Mouse (Mus musculus) limb, embryonic 14.5 days (tissue): ENCODE data around the gene H1foo. TPM values are rescaled to one million over a fixed set of nuclear protein-coding genes. Genes with fewer than 3 reads are reported as not detected.

Source experiments
- ATAC-seq: fragments of 200-750 bp; cut with Nextera tagmentation; 2 replicates; pipeline ENCODE4 v1.8.0; 2017; ENCODE audit warnings: low read depth, moderate number of reproducible peaks, moderate TSS enrichment; ENCODE audit not compliant: low FRiP score
- DNase-seq: peaks from one replicate; pipeline ENCODE4 v3.0.0-alpha.2; 2015; ENCODE audit warnings: low spot score
- H3K27ac ChIP-seq: fragments of 300-500 bp; sonication (generic); replicated peaks from 2 replicates; pipeline ENCODE4 v1.5.1; 2014; ENCODE audit warnings: low read depth, mild to moderate bottlenecking, low read length, moderate library complexity, mixed read lengths
- H3K27me3 ChIP-seq: fragments of 300-500 bp; sonication (generic); 2 replicates; pipeline ENCODE4 v1.6.1; 2014; ENCODE audit warnings: low read length, mixed read lengths; ENCODE audit not compliant: control insufficient read depth, insufficient read depth
- H3K36me3 ChIP-seq: fragments of 300-500 bp; sonication (generic); 2 replicates; pipeline ENCODE4 v1.6.1; 2014; ENCODE audit warnings: mild to moderate bottlenecking, low read length, moderate library complexity, mixed read lengths; ENCODE audit not compliant: control insufficient read depth, insufficient read depth
- H3K4me1 ChIP-seq: fragments of 300-500 bp; sonication (generic); 2 replicates; pipeline ENCODE4 v1.6.1; 2014; ENCODE audit warnings: antibody characterized with exemption, low read length, mixed read lengths; ENCODE audit not compliant: control insufficient read depth, insufficient read depth
- H3K4me2 ChIP-seq: fragments of 300-500 bp; sonication (generic); replicated peaks from 2 replicates; pipeline ENCODE4 v1.6.1; 2014; ENCODE audit warnings: low read depth, mild to moderate bottlenecking, low read length, moderate library complexity; ENCODE audit not compliant: severe bottlenecking
- H3K4me3 ChIP-seq: fragments of 300-500 bp; sonication (generic); replicated peaks from 2 replicates; pipeline ENCODE4 v1.5.1; 2014; ENCODE audit warnings: low read length
- H3K9ac ChIP-seq: fragments of 300-500 bp; sonication (generic); 2 replicates; pipeline ENCODE4 v1.6.1; 2014; ENCODE audit warnings: mild to moderate bottlenecking, low read depth, low read length, moderate library complexity; ENCODE audit not compliant: severe bottlenecking
- H3K9me3 ChIP-seq: fragments of 300-500 bp; sonication (generic); 2 replicates; pipeline ENCODE4 v1.6.1; 2016; ENCODE audit warnings: low read length; ENCODE audit not compliant: control insufficient read depth
- POLR2A ChIP-seq: fragments of 200-500 bp; IDR thresholded peaks from 2 replicates; pipeline ENCODE4 v1.8.0; 2012; ENCODE audit warnings: inconsistent platforms, mild to moderate bottlenecking, moderate library complexity, borderline replicate concordance; ENCODE audit not compliant: insufficient read depth, insufficient read length; ENCODE audit errors: extremely low read depth
- WGBS: fragments of 180-500 bp; shearing (Covaris S2); extraction: QIAGEN DNeasy Blood & Tissue Kit; methylation state at CpG from one replicate; pipeline ENCODE4 v1.1.7; 2014; 5-methylcytosine and 5-hydroxymethylcytosine counted together
- polyA plus RNA-seq, 2 experiments: library from polyadenylated mRNA; depleted of rRNA in 1 of 2; stranded (reverse) in 1 of 2; unstranded in 1 of 2; fragments of >200 nt; fragmentation: Nextera tagmentation in 1 of 2; extraction: Ambion mirVana in 1 of 2; gene quantifications; 2 replicates each; pipeline versions ENCODE4 v1.2.1 to v1.2.3; 2012 to 2014

Gene H1foo
- polyA plus RNA-seq, 2 experiments: not detected

GRCm38 (mm10) chr6:115932391-115932790 is 12.3 kb upstream of the H1foo start:
- Histone ChIP-seq H3K4me2 (no peak overlapping the region), H3K4me3 (no peak overlapping the region), H3K9ac (no peak overlapping the region), H3K9me3 (no peaks in the 10 kb centered on the region), H3K4me1 (no peaks in the 10 kb centered on the region), H3K36me3 (no peaks in the 10 kb centered on the region), H3K27ac (no peak overlapping the region), H3K27me3 (no peaks in the 10 kb centered on the region)
- no peak for TF ChIP-seq POLR2A
- 88% methylated on average over 3 of the region's 3 CpGs for WGBS
- ATAC-seq (no peak), DNase-seq (no peak)

GRCm38 (mm10) chr6:115935544-115935943 is 9.2 kb upstream of the H1foo start:
- Histone ChIP-seq H3K9ac (no peak overlapping the region), H3K4me1 (no peaks in the 10 kb centered on the region), H3K27me3 (no peaks in the 10 kb centered on the region), H3K27ac (no peak overlapping the region), H3K9me3 (no peaks in the 10 kb centered on the region), H3K4me2 (no peak overlapping the region), H3K4me3 (no peak overlapping the region), H3K36me3 (no peaks in the 10 kb centered on the region)
- no peak for ATAC-seq
- DNase-seq: no peak
- TF ChIP-seq POLR2A: no peak
- 84% methylated on average over 8 of the region's 8 CpGs for WGBS

GRCm38 (mm10) chr6:115938011-115938410 is 6.7 kb upstream of the H1foo start:
- Histone ChIP-seq H3K27ac (no peak overlapping the region), H3K4me2 (no peak overlapping the region), H3K27me3 (no peaks in the 10 kb centered on the region), H3K9ac (no peak overlapping the region), H3K4me1 (no peaks in the 10 kb centered on the region), H3K4me3 (no peak overlapping the region), H3K9me3 (no peaks in the 10 kb centered on the region), H3K36me3 (no peaks in the 10 kb centered on the region)
- 97% methylated on average over 2 of the region's 2 CpGs for WGBS
- no peak for TF ChIP-seq POLR2A
- ATAC-seq (no peak), DNase-seq (no peak)

GRCm38 (mm10) chr6:115938798-115939197 is 5.9 kb upstream of the H1foo start:
- Histone ChIP-seq H3K4me3 (no peak overlapping the region), H3K36me3 (no peaks in the 10 kb centered on the region), H3K4me1 (no peaks in the 10 kb centered on the region), H3K27me3 (no peaks in the 10 kb centered on the region), H3K27ac (no peak overlapping the region), H3K9me3 (no peaks in the 10 kb centered on the region), H3K4me2 (no peak overlapping the region), H3K9ac (no peak overlapping the region)
- WGBS: 53% methylated on average over 1 of the region's 1 CpGs
- no peak for TF ChIP-seq POLR2A
- ATAC-seq (no peak), DNase-seq (no peak)

GRCm38 (mm10) chr6:115940603-115941002 is 4.1 kb upstream of the H1foo start:
- TF ChIP-seq POLR2A: no peak
- Histone ChIP-seq H3K9ac (no peak overlapping the region), H3K27me3 (no peaks in the 10 kb centered on the region), H3K36me3 (no peaks in the 10 kb centered on the region), H3K4me1 (no peaks in the 10 kb centered on the region), H3K9me3 (no peaks in the 10 kb centered on the region), H3K4me2 (no peak overlapping the region), H3K4me3 (no peak overlapping the region), H3K27ac (no peak overlapping the region)
- ATAC-seq (no peak), DNase-seq (no peak)
- 76% methylated on average over 1 of the region's 1 CpGs for WGBS

- no peak overlapping the region for H3K9ac ChIP-seq
- H3K27me3 ChIP-seq: no peaks in the 10 kb centered on the region
- ATAC-seq: no peak
- H3K4me3 ChIP-seq: no peak overlapping the region
- no peaks in the 10 kb centered on the region for H3K9me3 ChIP-seq
- no peak overlapping the region for H3K27ac ChIP-seq
- DNase-seq: no peak
- no peak for TF ChIP-seq POLR2A
- WGBS: 12% methylated on average over 9 of the region's 12 CpGs
- H3K4me1 ChIP-seq: no peaks in the 10 kb centered on the region
- no peaks in the 10 kb centered on the region for H3K36me3 ChIP-seq
- no peak overlapping the region for H3K4me2 ChIP-seq
These were observed 3.6 kb upstream of the H1foo start for GRCm38 (mm10) chr6:115941128-115941527.
